Mouse (Mus musculus) heart, adult 2 months (tissue): ENCODE results near the gene Rbms1.
A peak's percentile ranks its signal among the peaks of the same experiment; 100 is the strongest.

Experiments
- CTCF ChIP-seq: fragments of 200-600 bp; IDR thresholded peaks from 2 replicates; pipeline ENCODE4 v1.8.1; 2022; ENCODE audit warnings: antibody characterized with exemption, mild to moderate bottlenecking, moderate library complexity
- EP300 ChIP-seq: fragments of 200-500 bp; IDR thresholded peaks from 2 replicates; pipeline ENCODE4 v1.6.1; 2011; ENCODE audit warnings: low read depth, low read length, control low read depth; ENCODE audit not compliant: insufficient read depth
- POLR2A ChIP-seq: fragments of 200-500 bp; IDR thresholded peaks from 2 replicates; pipeline ENCODE4 v1.6.1; 2011; ENCODE audit warnings: mild to moderate bottlenecking, low read depth, low read length, control low read depth; ENCODE audit not compliant: insufficient read depth

DNA sequence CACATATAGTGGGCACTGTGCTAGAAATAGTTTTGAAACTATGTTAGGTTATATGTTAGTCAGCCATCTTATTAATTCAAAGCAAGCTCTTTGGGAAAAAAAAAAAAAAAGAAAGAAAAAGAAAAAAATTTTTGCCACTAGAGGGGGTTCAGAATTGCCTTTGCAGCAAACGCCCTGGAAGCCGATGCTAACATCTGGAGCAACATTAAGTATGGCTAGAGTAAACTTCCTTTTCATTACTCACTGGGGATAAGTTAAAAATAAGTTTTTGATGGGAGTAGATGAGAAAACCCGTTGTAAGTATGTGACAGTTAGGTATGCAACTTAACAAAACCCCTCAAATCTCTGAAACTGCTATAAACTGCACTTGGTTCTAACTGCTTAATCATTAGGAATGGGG lies 57.7 kb downstream of the Rbms1 start:
- TF ChIP-seq CTCF (peak; percentile 82), POLR2A (no peak), EP300 (0 out of 2 replicates have a peak, but pooled peaks have one; percentile 33)
